Mouse (Mus musculus): Measurements from ENCODE around the gene Ttc16.

DNA sequence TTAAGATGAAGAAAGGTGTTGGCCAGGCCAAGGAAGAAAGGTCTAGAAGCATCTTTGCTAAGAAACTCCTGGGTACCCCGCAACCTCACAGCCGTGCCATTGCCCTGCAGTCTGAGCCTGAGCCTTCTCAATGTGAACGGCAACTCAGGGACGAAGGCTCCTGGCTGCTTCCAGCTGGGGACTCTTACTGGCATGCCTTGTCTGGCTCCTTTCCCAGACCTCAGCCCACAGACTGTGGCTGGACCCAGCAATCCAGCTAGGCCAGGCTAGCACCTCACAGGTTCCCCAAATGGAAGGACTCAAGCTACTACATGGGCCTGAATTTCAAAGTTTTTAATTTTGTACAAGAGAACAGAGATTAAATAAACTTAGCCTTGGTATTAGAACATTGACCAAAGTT, 13.6 kb downstream of the Ttc16 start:
- TF ChIP-seq CTCF (IDR thresholded peaks at IDR 0.05; ENCODE audit: extremely low read depth, insufficient read length, insufficient replicate concordance, low read depth, low read length) (no peak), POLR2A (IDR thresholded peaks at IDR 0.05; ENCODE audit: low read depth, low read length) (no peak)
